Mouse (Mus musculus): ENCODE measurements around the gene Prl2c3. TPM values are rescaled to one million over a fixed set of nuclear protein-coding genes. Genes with fewer than 3 reads are reported as not detected.
"Not testable (repeated sequence)": the region's sequence is repeated elsewhere in the genome, so short reads cannot be mapped to it uniquely, and the experiment has no call there.

Prl2c3 gene
- not detected in 2 replicates for polyA plus RNA-seq (2015; fragmentation: Nextera tagmentation; extraction: Ambion mirVana)

DNA sequence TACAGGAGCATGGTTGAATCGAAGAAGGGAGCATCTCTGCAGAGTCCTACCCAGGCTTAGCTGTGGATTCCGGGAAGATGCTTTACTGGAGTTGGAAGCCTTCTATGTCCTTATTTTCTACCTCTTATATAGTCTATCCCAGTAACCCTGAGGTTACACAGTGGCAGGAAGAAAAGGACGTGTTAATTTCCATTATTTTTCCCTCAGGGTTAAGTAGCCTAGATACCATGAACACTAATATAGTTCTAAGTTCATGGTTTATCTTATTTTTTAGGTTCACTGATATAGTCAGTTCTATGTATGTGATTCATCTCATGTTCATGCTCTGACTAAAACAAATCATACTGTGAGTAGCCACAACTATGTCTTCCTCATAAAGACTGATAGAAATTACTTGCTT is at the start of gene Prl2c3:
Gene Prl2c3, minus strand, starts transcription at position 101 of the 400 bp plus-strand sequence.
- not testable (repeated sequence) for H3K4me2 ChIP-seq; H3K4me1 ChIP-seq (replicated peaks); H3K27ac ChIP-seq; H3K36me3 ChIP-seq; H3K9ac ChIP-seq; H3K27me3 ChIP-seq; H3K4me3 ChIP-seq; ATAC-seq (ENCODE audit: low FRiP score)
- H3K9me3 ChIP-seq: peaks cover 13% of the 10 kb centered on the region
- 74% methylated on average over 3 of the region's 3 CpGs for WGBS

DNA sequence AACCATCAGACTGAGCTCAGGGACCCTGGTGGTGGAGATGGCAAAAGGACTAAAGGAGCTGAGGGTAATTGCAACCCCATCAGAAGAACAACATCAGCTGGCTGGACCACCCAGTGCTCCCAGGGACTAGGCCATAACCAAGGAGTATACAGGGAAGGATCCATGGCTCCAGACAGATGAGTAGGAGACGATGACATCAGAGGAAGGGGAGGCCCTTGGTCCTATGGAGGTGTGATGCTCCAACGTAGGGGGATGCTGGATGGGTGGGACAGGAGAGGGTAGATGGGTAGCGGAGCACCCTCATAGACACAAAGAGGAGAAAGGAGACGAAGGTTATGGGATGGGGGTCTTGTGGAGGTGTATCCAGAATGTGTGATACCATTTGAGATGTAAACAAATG is 48.4 kb upstream of the Prl2c3 start:
- WGBS: 74% methylated on average over 4 of the region's 4 CpGs
- H3K9ac ChIP-seq; H3K36me3 ChIP-seq; H3K4me2 ChIP-seq; H3K27ac ChIP-seq; H3K4me1 ChIP-seq (replicated peaks); H3K27me3 ChIP-seq; H3K4me3 ChIP-seq: not testable (repeated sequence)
- 0 out of 2 replicates have a peak, but pooled peaks have one; percentile 22 for ATAC-seq (ENCODE audit: low FRiP score)
- peaks cover 43% of the 10 kb centered on the region for H3K9me3 ChIP-seq

DNA sequence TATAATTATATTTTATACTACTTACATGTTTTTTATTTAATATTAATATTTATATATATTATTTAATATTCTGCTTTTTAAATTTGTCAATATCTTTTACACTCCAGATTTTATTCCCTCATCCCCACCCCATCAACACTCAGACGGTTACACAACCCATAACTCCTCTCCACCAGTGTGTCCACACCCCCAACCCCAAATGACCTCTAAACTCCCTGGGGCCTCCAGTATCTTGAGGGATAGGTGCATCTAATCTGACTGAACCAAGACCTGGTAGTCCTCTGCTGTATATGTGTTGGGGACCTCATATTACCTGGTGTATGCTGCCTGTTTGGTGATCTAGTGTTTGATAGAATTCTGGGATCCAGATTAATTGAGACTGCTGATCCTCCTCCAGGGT is 44.8 kb upstream of the Prl2c3 start:
- H3K9me3 ChIP-seq: peaks cover 45% of the 10 kb centered on the region
- H3K9ac ChIP-seq; H3K4me1 ChIP-seq (replicated peaks); H3K4me3 ChIP-seq; H3K27ac ChIP-seq; ATAC-seq (ENCODE audit: low FRiP score); H3K4me2 ChIP-seq; H3K27me3 ChIP-seq; H3K36me3 ChIP-seq: not testable (repeated sequence)
- WGBS: 96% methylated on average over 1 of the region's 1 CpGs

DNA sequence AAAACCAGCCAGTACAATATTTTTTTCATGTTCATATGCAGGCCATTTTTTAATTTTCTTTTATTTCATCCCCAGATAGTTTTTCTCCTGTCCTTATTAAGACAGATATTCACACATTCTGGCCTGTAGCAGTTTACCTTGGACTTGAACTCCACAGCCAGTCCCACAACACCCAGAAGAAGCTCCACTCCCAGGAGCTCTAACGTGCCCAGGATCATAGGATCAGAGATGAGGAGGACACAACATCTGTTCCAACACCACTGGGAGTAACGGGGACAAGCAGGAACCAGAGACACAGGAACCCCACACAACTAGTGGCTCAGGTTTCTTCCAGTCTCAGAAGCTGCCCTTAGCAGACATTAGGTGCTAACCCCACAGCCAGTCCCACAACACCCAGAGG is 37.7 kb upstream of the Prl2c3 start:
- H3K4me3 ChIP-seq; H3K4me2 ChIP-seq; ATAC-seq (ENCODE audit: low FRiP score); H3K4me1 ChIP-seq (replicated peaks); H3K9ac ChIP-seq; H3K27me3 ChIP-seq; H3K27ac ChIP-seq; H3K36me3 ChIP-seq: not testable (repeated sequence)
- WGBS: 73% methylated on average over 2 of the region's 2 CpGs
- peaks cover 60% of the 10 kb centered on the region for H3K9me3 ChIP-seq

DNA sequence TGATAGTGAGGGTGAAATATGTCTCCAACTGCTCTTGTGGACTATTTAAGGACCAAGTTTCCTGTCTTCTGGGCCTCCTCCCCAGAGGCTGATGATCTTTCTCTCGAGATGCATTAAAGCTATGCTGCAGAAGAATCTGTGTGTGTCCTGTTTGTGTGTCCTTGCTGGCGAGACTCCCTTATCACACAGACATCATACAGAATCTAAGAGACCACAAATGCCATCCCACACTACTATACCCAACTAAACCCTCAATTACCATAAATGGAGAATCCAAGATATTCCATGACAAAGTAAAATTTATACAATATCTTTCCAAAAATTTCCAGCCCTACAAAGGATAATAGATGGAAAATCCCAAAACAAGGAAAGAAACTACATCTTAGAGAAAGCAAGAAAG is 31.9 kb upstream of the Prl2c3 start:
- no peak for ATAC-seq (ENCODE audit: low FRiP score)
- Histone ChIP-seq H3K4me3 (no peak overlapping the region), H3K4me1 (replicated peaks) (no peaks in the 10 kb centered on the region), H3K36me3 (no peaks in the 10 kb centered on the region), H3K27me3 (no peaks in the 10 kb centered on the region), H3K4me2 (no peak overlapping the region), H3K9ac (no peak overlapping the region), H3K27ac (no peak overlapping the region), H3K9me3 (peaks cover 58% of the 10 kb centered on the region)
- 81% methylated on average over 2 of the region's 2 CpGs for WGBS

DNA sequence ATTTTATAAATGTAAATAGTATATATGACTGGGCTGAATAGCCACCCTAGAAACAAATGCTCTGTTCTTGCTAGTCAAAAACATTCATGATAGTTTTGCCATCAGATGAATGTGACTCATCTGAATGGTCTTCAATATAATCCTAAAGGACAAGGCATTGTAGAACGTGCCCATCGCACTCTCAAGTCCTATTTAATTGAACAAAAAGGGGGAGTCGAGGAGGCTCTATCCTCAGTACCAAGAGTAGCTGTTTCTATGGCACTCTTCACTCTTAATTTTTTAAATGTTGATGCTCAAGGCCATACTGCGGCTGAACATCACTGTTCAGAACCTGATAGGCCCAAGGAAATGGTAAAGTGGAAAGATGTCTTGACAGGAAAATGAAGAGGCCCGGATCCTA is 29.2 kb upstream of the Prl2c3 start:
- Histone ChIP-seq H3K27me3 (no peaks in the 10 kb centered on the region), H3K4me3 (no peak overlapping the region), H3K4me1 (replicated peaks) (no peaks in the 10 kb centered on the region), H3K4me2 (no peak overlapping the region), H3K9me3 (peaks cover 52% of the 10 kb centered on the region), H3K27ac (no peak overlapping the region), H3K36me3 (no peaks in the 10 kb centered on the region), H3K9ac (no peak overlapping the region)
- WGBS: 89% methylated on average over 5 of the region's 5 CpGs
- no peak for ATAC-seq (ENCODE audit: low FRiP score)

DNA sequence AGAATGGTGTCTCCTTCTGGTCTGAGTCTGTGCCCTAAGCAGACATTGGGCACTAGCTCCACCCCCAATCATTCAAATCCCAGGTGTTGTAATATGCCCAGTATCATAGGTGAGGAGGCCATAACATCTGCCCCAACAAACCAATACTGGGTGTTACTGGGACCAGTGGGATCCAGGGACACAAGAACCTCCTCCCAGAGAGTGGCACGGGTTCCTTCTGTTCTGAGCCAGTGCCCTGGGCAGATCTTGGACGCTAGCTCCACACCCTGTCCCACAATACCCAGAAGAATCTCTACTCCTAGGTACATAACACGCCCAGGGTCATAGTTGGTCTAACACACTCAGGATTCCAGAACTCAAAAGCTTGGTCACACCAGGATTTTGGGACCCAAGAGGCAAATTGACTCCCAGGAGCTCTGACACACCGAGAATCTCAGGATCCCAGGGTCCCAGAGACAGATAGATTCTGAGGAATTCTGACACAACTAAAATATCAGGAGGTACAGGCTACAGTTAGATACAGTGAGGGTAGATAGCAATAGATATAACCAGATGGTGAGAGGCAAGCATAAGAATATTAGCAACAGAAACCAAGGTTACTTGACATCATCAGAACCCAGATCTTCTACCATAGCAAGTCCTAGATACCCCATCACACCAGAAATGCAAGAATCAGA is 24.8 kb upstream of the Prl2c3 start:
- not testable (repeated sequence) for H3K27me3 ChIP-seq; H3K27ac ChIP-seq; H3K4me3 ChIP-seq; H3K36me3 ChIP-seq; H3K9ac ChIP-seq; H3K4me1 ChIP-seq (replicated peaks); H3K4me2 ChIP-seq
- peak; percentile 71 for ATAC-seq (ENCODE audit: low FRiP score)
- peaks cover 32% of the 10 kb centered on the region for H3K9me3 ChIP-seq
- 74% methylated on average over 4 of the region's 4 CpGs for WGBS

DNA sequence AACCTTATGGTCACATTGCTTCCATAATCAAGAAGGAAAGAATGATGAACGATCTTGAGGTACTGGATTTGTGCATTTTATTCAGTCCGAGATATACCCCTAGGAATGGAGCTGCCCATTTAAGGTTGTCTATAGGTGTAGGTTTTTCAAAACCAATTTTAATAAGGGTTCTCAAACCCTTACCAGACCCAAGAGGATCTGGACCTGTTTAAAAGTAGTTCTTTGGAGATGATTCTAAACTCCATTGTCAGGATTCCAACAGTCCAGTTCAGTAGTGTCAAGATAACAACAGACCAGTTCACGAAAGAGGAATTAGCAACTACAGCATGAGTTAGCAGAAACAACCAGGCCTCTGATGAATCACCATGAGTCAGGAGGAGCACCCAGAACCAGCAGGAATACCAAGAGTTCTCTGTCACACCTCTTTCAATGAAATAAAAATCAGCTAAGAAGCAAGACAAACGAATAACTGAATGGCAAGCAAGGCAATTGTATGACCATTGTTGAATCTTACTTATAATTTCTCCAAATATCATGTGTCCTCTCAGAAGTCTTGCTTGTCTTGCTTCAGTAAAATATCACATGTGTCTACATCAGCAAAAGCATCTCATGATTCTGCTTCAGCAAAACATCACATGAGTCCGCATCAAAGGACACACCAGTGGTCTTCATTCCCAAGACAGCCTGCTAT is 14.0 kb upstream of the Prl2c3 start:
- H3K4me1 ChIP-seq (replicated peaks); H3K4me2 ChIP-seq; H3K4me3 ChIP-seq; ATAC-seq (ENCODE audit: low FRiP score); H3K27me3 ChIP-seq; H3K36me3 ChIP-seq; H3K9ac ChIP-seq; H3K27ac ChIP-seq: not testable (repeated sequence)
- peaks cover 29% of the 10 kb centered on the region for H3K9me3 ChIP-seq
- 85% methylated on average over 5 of the region's 5 CpGs for WGBS

DNA sequence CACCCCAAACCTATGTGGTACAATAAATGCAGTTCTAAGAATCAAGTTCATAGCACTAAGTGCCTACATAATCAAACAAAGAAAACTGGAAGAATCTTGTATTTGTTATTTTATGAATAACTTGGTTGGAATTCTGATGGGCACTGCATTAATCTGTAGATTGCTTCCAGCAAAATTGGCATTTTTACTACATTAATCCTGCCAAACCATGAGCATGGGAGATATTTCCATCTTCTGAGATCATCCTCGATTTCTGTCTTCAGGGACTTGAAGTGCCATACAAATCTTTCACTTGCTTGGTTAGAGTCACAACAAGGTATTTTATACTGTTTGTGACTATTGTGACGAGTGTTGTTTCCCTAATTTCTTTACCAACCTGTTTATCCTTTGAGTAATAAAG is 9.7 kb upstream of the Prl2c3 start:
- Histone ChIP-seq H3K36me3 (no peaks in the 10 kb centered on the region), H3K27me3 (no peaks in the 10 kb centered on the region), H3K9me3 (peaks cover 22% of the 10 kb centered on the region), H3K4me2 (no peak overlapping the region), H3K4me1 (replicated peaks) (no peaks in the 10 kb centered on the region), H3K27ac (no peak overlapping the region), H3K4me3 (no peak overlapping the region), H3K9ac (no peak overlapping the region)
- ATAC-seq (ENCODE audit: low FRiP score): no peak
- 66% methylated on average over 2 of the region's 2 CpGs for WGBS

DNA sequence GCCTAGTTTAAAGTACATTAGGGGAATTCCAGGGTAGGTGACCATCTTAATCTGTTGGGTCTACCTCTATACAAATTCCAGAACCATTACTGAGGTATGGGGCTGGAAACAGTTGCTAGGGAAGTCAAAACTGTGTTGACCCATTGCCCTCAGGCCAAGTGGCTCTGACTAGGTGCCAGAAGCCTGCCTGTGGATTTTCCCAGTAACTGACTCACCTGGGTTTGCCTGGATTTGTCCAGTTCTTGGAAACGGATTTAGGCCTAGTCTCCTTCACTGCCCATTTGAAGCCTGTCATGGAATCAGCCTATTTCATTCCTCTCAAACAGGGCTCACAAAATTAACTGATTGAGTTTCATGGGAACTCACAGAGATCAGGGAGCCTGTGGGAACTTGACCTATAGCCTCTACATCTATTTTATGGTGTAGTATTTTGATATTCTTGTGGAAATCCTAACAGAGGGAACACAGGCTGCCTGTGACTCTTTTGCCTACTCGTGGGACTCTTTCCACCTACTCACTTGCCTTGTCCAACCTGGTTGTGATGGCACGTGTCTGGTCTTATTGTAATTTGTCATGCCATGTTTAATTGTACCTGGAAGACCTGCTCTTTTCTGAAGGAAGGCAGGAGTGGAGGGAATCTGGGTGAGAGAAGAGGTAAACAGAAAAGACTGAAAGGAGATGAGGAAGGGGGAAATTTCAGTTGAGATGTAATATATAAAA is 9.1 kb upstream of the Prl2c3 start:
- not testable (repeated sequence) for ATAC-seq (ENCODE audit: low FRiP score); H3K4me2 ChIP-seq; H3K4me3 ChIP-seq; H3K27ac ChIP-seq; H3K9ac ChIP-seq; H3K4me1 ChIP-seq (replicated peaks); H3K27me3 ChIP-seq; H3K36me3 ChIP-seq
- peaks cover 18% of the 10 kb centered on the region for H3K9me3 ChIP-seq
- 74% methylated on average over 3 of the region's 3 CpGs for WGBS

DNA sequence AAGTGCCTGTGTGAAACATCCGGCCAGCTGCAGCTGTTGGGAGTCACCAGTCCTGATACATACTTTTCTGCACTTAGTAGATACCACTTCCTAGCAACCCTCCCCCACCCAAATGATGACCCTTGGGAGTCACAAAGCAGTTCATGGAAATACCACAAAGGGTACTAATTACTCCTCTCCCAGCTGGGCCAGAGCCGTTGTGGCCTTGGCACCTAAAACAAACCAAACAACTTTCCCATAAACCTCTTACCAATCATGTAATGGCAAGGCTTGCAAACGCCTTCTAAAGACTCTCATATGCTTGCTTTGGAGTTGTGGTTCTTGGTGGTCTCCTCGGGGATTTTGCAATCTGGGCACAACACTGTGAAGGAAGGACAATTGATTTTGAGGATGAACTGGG is 6.6 kb upstream of the Prl2c3 start:
- H3K9ac ChIP-seq; H3K27me3 ChIP-seq; H3K4me1 ChIP-seq (replicated peaks); H3K4me3 ChIP-seq; H3K4me2 ChIP-seq; H3K36me3 ChIP-seq; ATAC-seq (ENCODE audit: low FRiP score); H3K27ac ChIP-seq: not testable (repeated sequence)
- peaks cover 14% of the 10 kb centered on the region for H3K9me3 ChIP-seq
- WGBS: 64% methylated on average over 4 of the region's 4 CpGs

DNA sequence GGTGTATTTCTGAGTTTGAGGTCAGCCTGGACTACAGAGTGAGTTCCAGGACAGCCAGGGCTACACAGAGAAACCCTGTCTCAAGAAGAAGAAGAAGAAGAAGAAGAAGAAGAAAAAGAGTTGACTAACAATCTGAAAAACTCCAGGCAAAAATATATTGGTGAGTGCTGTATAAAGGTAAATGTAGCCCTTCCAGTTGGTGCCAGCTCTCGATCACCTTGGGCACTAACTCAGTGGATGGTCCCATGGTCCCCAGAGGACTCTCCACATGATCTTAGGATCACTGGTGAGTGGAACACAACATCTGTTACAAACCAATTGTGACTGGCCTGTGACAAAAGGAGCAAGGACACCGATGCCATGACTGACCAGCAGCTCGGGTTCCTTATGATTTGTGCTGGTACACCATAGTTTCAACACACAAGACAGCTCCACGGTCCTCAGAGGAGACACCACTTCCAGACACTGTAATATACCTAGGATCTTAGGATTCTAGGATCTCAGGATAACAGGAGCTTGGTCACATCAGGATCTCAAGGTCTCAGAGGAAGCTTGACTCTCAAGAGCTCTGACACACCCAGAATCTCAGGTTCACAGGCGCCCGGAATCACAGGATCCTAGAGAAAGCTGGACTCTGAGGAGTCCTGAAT is 30.3 kb downstream of the Prl2c3 start:
- WGBS: 84% methylated on average over 6 of the region's 6 CpGs
- not testable (repeated sequence) for H3K9ac ChIP-seq; ATAC-seq (ENCODE audit: low FRiP score); H3K4me3 ChIP-seq; H3K4me2 ChIP-seq; H3K4me1 ChIP-seq (replicated peaks); H3K27ac ChIP-seq; H3K36me3 ChIP-seq; H3K27me3 ChIP-seq; H3K9me3 ChIP-seq

Measured in hindbrain, embryonic 13.5 days (tissue).